Mouse (Mus musculus): ENCODE results near the gene Cul3.
A peak's percentile ranks its signal among the peaks of the same experiment; 100 is the strongest.

Gene Cul3

DNA sequence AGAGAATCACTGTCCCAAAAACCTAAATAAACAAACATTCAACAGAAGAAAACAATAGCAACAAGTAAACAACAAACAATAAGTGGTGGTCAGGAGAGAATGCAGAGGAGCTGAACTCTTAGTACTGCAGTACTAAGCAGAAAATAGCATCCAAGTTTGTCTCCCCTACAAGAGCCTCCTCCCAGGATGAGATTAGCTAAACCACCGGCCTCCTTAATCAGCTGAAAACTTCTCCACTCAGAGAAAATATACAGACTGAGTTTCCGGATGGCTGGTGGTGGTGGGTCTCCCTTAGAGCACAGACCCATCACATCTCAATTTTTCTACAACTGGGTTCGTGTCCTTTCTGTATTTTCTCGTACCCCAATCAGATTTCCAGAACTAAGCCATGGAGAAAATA lies 47.0 kb downstream of the Cul3 start:
- no peak for DNase-seq

DNA sequence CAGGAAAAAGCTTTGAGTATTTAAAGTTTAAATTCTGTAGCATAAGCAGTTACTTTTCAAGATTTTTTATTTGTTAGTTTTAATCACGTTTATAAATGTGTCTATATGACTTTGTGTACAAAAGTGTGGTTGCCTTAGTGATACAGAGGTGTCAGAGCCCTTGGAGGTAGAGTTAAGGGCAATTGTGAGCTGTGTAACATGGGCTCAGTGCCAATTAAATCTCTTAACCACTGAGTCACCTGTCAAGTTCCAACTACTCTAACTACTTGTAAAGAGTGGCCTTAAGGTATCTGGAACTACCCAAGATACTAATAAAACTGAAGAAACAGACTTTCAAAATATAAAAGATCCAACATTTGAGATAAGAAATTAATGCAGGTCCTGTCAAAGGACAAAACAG lies 61.5 kb downstream of the Cul3 start:
- no peak for DNase-seq

DNA sequence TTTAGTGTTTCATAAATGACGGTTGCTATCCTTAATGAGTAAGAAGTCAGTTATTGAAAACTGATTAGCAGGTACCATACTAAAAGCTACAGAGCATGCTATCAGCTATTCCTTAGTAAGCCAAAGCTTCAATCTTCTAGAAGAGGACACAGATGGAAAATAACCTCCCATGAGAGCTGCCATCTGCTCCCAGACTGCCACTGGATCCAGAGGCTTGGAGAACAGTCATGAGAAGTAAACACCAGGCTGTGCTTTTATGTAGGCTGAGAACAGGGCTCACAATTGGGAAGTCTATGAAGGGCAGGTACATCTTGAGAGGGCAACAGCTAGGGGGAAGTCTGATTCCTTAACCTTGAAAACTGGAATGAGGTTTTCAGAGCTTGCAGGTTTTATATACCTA lies 79.8 kb downstream of the Cul3 start:
- DNase-seq, result no peak

DNA sequence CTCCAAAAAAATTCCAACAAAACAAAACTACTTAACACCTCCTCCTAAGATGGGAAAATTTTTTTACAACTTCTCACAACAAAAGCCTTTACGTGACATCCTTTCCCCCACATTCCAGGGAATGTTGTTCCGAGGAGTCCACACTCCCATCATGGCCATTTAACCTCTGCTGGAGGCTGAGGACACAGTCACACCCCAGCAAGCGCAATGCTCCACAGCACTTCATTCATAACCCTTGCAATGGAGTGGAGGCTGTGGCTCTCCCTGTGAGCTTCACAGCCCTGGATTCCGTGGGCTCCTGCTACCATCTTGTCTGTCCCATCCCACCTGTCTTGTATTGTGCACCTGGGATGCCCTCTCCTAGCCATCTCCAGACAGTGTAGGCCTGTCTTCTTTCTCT lies 81.6 kb downstream of the Cul3 start:
- no peak for DNase-seq

DNA sequence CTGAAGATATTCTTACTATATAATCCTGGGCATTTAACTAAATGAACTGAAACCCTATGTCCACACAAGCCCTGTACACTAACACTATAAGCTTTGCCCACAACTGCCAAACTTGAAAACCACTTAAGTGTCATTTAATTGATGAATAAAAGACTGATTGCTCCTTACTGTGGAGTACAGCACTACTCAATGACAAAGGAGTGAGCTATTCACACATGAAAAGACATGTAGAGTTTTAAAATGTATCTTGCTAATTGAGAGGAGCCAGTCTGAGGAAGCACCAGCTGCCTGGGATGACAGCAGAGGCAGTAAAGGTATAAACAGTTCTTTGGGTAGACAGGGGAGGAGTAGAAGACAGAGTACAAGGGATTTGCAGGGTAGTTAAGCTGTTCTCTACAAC lies 87.0 kb downstream of the Cul3 start:
- DNase-seq, result no peak

DNA sequence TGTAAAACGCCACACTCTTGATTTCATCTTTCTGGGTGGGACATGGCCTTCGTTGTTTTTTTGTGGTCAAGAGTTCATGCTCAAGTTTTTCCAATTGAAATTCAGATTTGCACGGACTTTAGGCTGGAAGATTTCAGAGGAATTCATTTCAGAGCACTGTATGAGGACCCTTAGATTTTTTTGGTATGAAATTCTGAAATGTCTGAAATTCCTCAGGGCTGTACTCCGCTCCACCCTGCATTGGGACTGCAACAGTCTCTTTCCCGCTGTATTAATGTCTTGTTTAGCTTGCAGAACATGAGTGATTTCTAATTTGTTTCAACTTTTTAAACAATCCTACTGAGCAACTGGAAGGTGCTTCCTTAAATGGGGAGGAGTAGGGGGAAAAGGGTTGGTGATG lies 90.0 kb downstream of the Cul3 start:
- DNase-seq, result no peak

DNA sequence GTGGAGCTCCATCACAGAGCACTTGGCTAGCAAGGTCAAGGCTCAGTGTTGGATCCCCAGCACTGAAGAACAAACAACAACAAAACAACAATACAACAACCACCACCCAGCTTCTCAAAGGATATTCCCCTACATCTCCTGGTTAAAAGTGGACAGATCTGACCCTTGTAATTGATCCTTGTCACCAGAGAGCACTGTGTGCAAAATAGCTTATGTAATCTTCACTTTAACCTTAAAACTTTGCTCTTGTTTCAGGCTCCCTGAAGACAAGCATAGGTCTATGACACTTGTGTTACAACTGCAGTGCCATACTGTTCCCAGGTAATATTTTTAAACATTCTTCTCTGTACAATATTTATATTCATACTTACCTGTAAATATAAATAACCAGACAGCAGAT lies 93.1 kb downstream of the Cul3 start:
- no peak for DNase-seq

DNA sequence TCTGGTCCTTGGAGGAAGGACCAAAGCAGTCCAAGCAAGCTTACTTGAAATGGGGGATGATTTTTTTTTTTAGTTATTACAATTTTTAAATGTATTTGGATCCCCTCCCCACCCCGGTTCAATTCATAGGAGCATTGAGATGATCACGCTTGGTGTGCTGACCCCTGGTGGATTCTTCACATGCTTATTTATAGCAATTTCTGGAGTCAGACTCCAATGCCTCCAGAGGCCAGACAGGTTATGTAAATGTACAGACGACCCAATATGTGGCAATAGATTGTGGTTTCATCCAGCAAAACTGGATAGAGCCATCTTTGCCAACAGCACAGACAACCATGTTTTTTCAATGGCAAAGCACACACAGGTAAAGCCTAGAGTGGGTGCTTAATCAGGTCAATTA lies 96.2 kb downstream of the Cul3 start:
- DNase-seq, result no peak

DNA sequence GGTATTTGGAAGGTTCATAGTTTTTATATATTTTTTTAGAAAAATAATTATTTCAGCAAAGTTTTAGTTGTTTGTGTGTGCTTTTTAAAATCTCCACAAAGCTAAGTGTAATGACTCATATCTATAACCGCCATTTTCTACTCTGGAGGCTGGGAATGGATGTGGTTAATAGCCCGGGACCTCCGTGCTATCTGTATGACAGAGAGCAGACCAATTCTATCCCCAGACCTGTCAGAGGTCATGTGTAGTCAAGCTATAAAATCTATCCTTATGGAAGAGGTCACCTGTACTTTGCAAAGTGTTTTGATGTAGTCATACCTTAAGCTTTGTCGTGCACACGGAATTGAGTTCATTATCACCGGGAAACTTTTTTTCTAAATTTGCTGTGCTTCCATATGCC lies 98.7 kb downstream of the Cul3 start:
- no peak for DNase-seq

DNA sequence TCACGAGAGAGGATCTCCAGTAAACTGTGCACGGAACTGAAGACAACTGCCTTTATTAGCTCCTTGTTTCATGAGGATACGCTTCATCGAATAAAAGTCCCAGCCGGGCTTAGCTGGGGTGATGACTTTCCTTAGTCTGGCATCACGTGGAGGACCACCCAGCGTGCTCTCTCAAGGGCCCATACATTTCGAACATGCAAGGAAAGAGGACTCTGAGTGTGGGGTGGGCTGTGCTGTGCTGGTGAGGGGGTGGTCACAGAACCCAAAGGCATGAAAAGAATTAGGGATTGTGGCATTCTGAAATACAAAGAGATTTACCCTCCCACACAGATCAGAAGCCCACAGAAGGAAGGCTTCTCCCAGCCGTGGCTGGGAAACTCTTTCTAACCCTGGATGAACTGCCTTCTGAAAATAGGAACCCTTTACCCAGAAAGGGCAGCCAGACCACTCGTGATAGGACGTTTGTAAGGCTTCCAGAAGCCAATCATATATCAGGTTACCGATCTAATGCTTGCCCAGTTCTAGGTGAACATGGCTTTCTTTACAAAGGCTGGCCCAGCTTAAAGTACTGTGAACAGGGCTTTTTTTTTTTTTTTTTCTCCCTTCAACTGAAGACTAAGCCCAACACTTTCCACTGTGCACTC lies 100.1 kb downstream of the Cul3 start:
- DNase-seq, result no peak

DNA sequence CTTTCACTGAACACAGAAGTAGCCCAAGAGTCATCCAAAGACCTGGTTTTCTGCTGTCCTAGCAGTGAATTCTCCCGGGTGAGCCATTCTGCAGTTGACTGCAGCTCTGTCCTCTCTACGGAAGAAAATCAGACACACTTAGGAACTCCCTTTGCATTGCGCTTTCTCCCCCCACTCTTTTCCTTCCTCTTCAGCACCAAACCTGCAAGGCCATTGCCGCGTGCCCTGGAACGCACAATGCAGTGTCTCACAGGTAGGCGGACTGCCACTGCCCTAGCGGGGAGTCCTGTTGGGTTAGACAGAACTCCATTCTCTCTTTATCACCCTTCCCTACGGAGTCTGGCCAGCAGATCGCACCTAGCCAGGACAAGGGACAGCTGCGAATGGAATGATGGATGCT lies 100.8 kb downstream of the Cul3 start:
- DNase-seq, result no peak

DNA sequence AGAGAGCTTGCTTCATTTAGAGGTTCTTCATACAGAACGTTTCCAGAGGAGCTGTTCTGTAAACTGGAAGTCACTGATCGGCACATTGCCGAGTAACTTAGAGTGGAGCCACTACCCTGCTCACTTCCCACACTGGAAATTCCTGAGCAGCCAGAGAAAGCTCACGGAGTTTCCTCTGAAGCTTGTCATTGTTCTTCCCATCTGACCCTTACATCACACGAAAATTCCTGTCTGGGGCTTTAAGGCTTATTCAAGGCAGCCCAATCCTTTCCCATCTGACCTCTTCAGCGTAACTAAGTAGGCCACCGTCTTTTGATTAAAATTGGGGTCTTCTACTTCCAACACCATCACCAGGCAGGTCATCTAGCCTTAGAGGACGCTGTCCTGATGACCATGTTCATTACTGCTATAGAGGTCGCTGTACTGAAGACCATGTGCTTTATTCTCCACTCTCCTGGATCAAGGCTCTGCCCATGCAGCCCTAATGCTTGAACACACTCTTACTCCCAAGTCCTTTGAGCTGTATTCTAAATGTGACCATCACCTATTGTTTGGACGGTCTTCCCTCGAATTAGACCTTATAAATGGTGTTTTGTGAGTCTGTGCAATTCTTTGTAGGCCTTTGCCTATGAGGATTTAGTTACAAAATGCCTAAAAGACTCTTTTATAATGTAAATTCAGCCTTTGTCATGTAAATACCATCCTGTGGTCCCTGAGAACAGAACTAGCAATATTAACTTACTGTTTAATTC lies 103.2 kb downstream of the Cul3 start:
- DNase-seq, result no peak

DNA sequence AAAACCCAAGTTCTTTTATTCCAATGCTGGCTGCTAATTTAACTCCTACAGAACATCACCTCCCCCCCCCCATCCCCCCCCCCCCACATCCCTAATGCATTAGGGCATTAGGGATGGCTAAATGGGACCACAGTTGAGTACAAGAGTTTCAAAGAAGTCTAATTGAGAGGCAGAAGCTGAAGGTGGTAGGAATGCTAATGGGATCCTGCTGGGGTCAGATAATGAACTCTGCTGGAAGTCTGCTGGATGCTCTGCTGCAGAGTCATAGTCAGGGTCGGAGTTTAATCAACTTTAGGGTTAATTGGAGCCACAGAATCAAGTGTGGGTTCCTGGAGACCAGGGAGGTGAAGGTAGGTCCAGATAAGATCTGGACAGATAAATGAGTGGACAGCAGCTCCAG lies 104.2 kb downstream of the Cul3 start:
- no peak for DNase-seq

DNA sequence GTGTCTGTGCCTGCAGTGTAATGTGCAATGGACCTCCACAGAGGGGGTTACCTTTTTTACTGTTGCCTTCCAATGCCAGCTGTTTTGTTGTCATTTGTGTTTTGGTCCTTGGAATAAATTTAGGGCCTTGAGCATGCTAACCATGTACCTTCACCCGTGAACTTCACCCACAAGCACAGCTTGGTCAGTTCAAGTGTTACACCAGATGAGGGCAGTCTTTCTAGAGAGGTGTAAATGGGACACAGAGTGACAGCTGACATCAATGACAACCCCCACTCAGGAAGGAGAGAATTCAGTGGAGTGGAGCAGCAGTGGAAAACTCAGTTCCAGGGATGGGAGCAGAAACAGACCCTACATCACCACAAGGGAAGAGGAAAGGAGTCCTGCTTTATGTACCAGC lies 109.7 kb downstream of the Cul3 start:
- DNase-seq, result peak in 1 of 2 experiments; percentile 18

DNA sequence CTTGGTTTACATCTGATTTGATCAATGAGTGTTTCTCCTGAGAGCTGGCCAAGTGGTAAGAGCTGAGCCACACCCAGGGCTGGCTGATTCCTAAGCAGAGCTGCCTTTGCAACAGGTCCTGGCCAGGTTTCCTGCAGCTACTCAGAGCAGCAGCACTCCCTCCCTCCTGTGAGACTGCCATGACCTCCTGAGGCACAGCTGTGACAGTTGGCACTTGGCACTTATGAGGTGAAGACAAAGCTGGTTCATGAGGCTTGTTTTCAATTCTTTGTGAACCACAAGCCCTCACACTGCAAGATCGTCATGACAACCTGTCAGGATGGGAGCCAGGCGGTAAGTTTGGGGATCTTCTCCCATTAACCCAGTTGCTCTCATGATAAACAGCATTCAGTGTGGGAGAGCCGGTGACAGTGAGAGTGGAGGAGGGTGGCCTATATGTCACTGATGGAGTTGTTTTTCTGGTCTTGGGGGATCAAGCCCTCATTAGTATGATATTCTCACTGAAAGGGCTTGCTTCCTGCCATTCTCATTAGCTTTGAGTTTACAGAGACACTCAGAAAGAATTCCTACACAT lies 115.4 kb downstream of the Cul3 start:
- DNase-seq, result no peak

DNA sequence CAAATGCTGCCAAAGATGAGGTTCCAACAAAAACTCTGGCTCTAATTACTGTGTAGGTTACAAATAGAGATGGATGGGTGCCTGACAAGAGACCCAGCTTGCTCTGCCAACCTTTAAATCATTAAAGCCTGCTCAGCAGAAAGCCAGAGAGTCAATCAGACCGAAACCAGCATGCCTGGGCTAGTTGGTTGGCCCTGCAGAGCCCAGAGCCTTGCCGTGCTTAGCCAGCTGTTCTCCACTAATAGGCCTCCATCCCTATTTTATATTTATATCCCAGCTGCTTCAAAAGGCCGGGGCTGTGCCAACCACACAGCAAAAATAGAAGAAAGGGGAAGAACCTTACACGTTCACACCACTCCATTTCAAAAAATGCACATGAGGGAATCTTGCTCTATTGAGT lies 119.1 kb downstream of the Cul3 start:
- no peak for DNase-seq

DNA sequence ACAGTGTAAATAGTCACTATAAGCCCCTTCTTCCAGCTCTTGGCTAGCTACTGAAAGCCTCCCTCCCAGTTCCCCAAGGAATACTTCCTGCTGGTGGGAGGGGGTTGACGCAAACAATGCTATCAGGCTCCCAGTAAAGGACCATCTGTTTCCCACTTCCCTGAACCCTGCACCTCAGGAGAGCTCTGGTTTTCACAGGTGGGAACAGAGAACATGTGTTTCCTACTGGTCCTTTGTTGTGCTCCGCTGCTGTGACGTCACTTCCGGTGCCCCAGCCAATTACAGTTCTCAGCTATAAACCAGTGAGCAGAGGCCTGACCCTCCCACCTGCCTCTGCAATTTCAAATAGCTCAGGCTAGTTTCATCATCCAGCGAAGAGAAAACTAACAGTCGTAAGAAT lies 122.0 kb downstream of the Cul3 start, which contains the start of gene Fam124b:
Gene Fam124b, minus strand, starts transcription at position 206 of the 400 bp plus-strand sequence.
- no peak for DNase-seq
